Mouse (Mus musculus) C2C12 (cell line): ENCODE data around the gene Atxn10. TPM values are rescaled to one million over a fixed set of nuclear protein-coding genes. Genes with fewer than 3 reads are reported as not detected.

Experiments used
- H3K27me3 ChIP-seq: one replicate; pipeline ENCODE4 v1.6.1; 2011; ENCODE audit not compliant: control insufficient read depth, insufficient read depth, insufficient read length
- H3K36me3 ChIP-seq: one replicate; pipeline ENCODE4 v1.6.1; 2011; ENCODE audit not compliant: control insufficient read depth, insufficient read depth
- H3K4me3 ChIP-seq: one replicate; pipeline ENCODE4 v1.5.1; 2011; ENCODE audit warnings: mild to moderate bottlenecking, control low read depth; ENCODE audit not compliant: poor library complexity, insufficient read depth, severe bottlenecking
- H3K79me2 ChIP-seq: one replicate; pipeline ENCODE4 v1.6.1; 2011; ENCODE audit not compliant: control insufficient read depth, insufficient read depth
- H3K79me3 ChIP-seq: one replicate; pipeline ENCODE4 v1.6.1; 2011; ENCODE audit warnings: low read depth, control low read depth
- H3ac ChIP-seq: one replicate; pipeline ENCODE3; 2011; ENCODE audit warnings: low read depth; ENCODE audit not compliant: control insufficient read depth, insufficient read length
- CEBPB ChIP-seq: IDR thresholded peaks from one replicate; pipeline ENCODE4 v1.6.1; 2011; ENCODE audit warnings: low read depth, mild to moderate bottlenecking, control low read depth, moderate library complexity
- CTCF ChIP-seq: IDR thresholded peaks from one replicate; pipeline ENCODE4 v1.5.1; 2011; ENCODE audit not compliant: control insufficient read depth, insufficient read depth, insufficient read length
- FOSL1 ChIP-seq: IDR thresholded peaks from one replicate; pipeline ENCODE4 v1.8.0; 2011; ENCODE audit warnings: mild to moderate bottlenecking, low read length; ENCODE audit not compliant: poor library complexity, insufficient read depth, severe bottlenecking
- MAX ChIP-seq: IDR thresholded peaks from one replicate; pipeline ENCODE4 v1.6.1; 2011; ENCODE audit warnings: mild to moderate bottlenecking, control low read depth
- MYOD1 ChIP-seq: IDR thresholded peaks from one replicate; pipeline ENCODE4 v1.6.1; 2011; ENCODE audit warnings: low read depth; ENCODE audit not compliant: control insufficient read depth, insufficient read length
- MYOG ChIP-seq: IDR thresholded peaks from one replicate; pipeline ENCODE4 v1.6.1; 2011; ENCODE audit not compliant: control insufficient read depth, insufficient read length; ENCODE audit errors: extremely low read depth
- USF1 ChIP-seq: IDR thresholded peaks from one replicate; pipeline ENCODE4 v1.6.1; 2011; ENCODE audit warnings: low read depth, mild to moderate bottlenecking, control low read depth, moderate library complexity
- polyA plus RNA-seq: library from polyadenylated mRNA; unstranded; fragments of >200 nt; fragmentation: generic; extraction: Trizol; gene quantifications from one replicate; pipeline ENCODE4 v1.2.1, GENCODE M21; 2012; ENCODE audit warnings: missing spikeins

Atxn10 gene
- polyA plus RNA-seq, 1 experiment: 149 TPM

- H3K4me3 ChIP-seq: no peak overlapping the region
- no peak overlapping the region for H3ac ChIP-seq
- H3K27me3 ChIP-seq: peaks cover 19% of the 10 kb centered on the region
- no peaks in the 10 kb centered on the region for H3K36me3 ChIP-seq
- no peaks in the 10 kb centered on the region for H3K79me3 ChIP-seq
- H3K79me2 ChIP-seq: no peaks in the 10 kb centered on the region
- TF ChIP-seq USF1 (no peak), CTCF (peak; percentile 50), FOSL1 (no peak)
Observed at GRCm38 (mm10) chr15:85480630-85481029, 144.6 kb downstream of the Atxn10 start.

DNA sequence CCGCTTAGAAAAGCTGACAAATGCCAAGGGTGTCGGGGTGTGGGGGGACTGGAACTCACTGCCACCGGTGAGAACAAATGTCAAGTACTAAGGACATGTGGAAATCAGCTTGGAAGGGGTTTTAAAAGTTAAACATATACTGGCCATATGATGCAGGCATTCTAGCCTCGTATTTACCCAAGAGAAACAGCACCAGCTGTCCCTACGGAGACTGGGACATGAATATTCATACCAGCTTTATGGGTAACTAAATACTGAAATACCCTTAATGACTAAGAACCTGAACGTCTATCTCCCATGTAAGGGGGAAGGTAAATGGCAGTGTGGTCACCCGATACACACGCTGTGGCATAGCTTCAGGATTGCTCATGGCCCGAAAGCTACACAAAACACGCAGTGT, 152.9 kb downstream of the Atxn10 start:
- no peak overlapping the region for H3K4me3 ChIP-seq

DNA sequence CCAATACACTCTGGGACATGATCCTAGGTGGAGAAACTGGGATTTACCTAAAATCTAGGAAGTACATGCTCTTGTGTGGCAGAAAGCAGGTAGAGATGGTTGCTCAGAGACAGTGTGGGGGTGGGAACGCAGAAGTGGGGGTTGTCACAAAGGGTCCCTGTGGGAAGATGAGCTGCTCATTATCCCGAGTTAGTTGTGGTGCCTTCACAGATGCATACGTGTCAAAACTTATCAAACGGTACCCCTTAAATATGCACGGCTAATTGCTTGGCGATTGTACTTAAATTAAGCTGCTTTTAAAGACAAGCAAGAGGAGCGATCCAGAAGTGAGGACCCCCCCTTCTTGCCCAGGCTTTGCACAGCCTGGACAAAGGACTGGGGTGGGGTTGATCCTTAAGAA, 153.7 kb downstream of the Atxn10 start:
- Histone ChIP-seq H3K79me3 (no peaks in the 10 kb centered on the region), H3K4me3 (no peak overlapping the region), H3K79me2 (no peaks in the 10 kb centered on the region), H3ac (no peak overlapping the region), H3K36me3 (no peaks in the 10 kb centered on the region), H3K27me3 (peaks cover 39% of the 10 kb centered on the region)
- TF ChIP-seq CTCF (no peak), MYOD1 (no peak), MAX (no peak), MYOG (no peak)

More for the DNA sequence above, 152.9 kb downstream of the Atxn10 start:
- TF ChIP-seq MYOD1 (peak; percentile 43), USF1 (no peak), FOSL1 (peak; percentile 7)
- H3K79me3 ChIP-seq: no peaks in the 10 kb centered on the region
- H3K36me3 ChIP-seq: no peaks in the 10 kb centered on the region
- H3K27me3 ChIP-seq: peaks cover 31% of the 10 kb centered on the region
- no peak overlapping the region for H3ac ChIP-seq
- H3K79me2 ChIP-seq: no peaks in the 10 kb centered on the region

GRCm38 (mm10) chr15:85494163-85494621, 158.1 kb downstream of the Atxn10 start:
- Histone ChIP-seq H3K27me3 (peaks cover 73% of the 10 kb centered on the region), H3K79me2 (no peaks in the 10 kb centered on the region), H3K79me3 (no peaks in the 10 kb centered on the region), H3ac (no peak overlapping the region), H3K36me3 (no peaks in the 10 kb centered on the region), H3K4me3 (no peak overlapping the region)
- no peak for TF ChIP-seq MAX
- no peak for TF ChIP-seq CTCF
- no peak for TF ChIP-seq FOSL1
- no peak for TF ChIP-seq MYOD1
- TF ChIP-seq USF1: no peak
- no peak for TF ChIP-seq CEBPB
- TF ChIP-seq MYOG: no peak

DNA sequence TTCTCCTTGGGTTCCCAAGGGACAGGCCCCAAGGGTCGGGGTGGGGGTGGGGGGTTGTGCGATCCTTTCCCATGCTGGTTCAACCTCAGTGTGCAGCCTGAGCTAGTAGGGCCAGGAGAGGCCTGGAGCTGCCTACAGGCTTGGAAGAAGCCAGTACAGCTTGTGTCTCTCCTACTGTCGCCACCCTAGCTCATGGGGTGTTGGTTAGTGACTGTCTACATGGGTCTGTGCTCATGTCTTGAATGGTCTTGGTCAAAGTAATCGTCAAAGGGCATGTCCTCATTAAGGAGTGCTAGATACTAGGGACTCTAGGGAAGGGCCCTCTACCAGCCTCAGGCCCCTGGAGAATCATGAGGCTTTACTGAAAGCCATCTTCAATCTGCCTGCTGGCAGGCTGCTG, 161.5 kb downstream of the Atxn10 start:
- peaks cover 71% of the 10 kb centered on the region for H3K27me3 ChIP-seq
- TF ChIP-seq USF1 (no peak), CTCF (no peak), MAX (no peak), FOSL1 (no peak), CEBPB (no peak), MYOG (no peak), MYOD1 (no peak)
- H3K4me3 ChIP-seq: no peak overlapping the region
- no peaks in the 10 kb centered on the region for H3K36me3 ChIP-seq
- no peak overlapping the region for H3ac ChIP-seq
- no peaks in the 10 kb centered on the region for H3K79me2 ChIP-seq
- H3K79me3 ChIP-seq: no peaks in the 10 kb centered on the region

- Histone ChIP-seq H3K27me3 (peaks cover 66% of the 10 kb centered on the region), H3ac (no peak overlapping the region), H3K36me3 (no peaks in the 10 kb centered on the region), H3K79me3 (no peaks in the 10 kb centered on the region), H3K4me3 (no peak overlapping the region), H3K79me2 (no peaks in the 10 kb centered on the region)
- TF ChIP-seq FOSL1 (no peak), MAX (no peak), CTCF (no peak), MYOG (no peak), MYOD1 (no peak), USF1 (no peak), CEBPB (no peak)
Observed at GRCm38 (mm10) chr15:85497981-85498475, 162.0 kb downstream of the Atxn10 start.
